Mouse (Mus musculus) megakaryocyte, embryonic 14.5 days (primary cell): ENCODE measurements at regions not wholly inside any gene's neighbourhood (a gene's known extent, or its start where the extent isn't known, plus 50 kb on each side); places are given as distances from the start of the nearest gene placed in this dataset.

ENCODE experiments used
- H3K27me3 ChIP-seq: replicated peaks from 2 replicates; pipeline ENCODE3; 2012; ENCODE audit warnings: inconsistent platforms
- H3K36me3 ChIP-seq: replicated peaks from 2 replicates; pipeline ENCODE3; 2012; ENCODE audit warnings: low read length, inconsistent platforms, mixed read lengths
- H3K4me1 ChIP-seq: 2 replicates; pipeline ENCODE4 v1.6.1; 2012; ENCODE audit warnings: inconsistent platforms
- H3K4me3 ChIP-seq: replicated peaks from 2 replicates; pipeline ENCODE3; 2012; ENCODE audit warnings: moderate library complexity, mild to moderate bottlenecking, inconsistent platforms
- H3K9me3 ChIP-seq: 2 replicates; pipeline ENCODE4 v1.6.1; 2012; ENCODE audit warnings: inconsistent platforms
- FLI1 ChIP-seq: IDR thresholded peaks from 2 replicates; pipeline ENCODE4 v1.6.1; 2012; ENCODE audit warnings: low read length, inconsistent platforms, mixed read lengths
- GATA1 ChIP-seq: IDR thresholded peaks from 3 replicates; pipeline ENCODE4 v1.6.1; 2012; ENCODE audit warnings: mixed read lengths, low read length, inconsistent platforms, borderline replicate concordance

GRCm38 (mm10) chr6:94946352-94946900 lies 170.6 kb upstream of the Kbtbd8 start:
- H3K9me3 ChIP-seq: no peaks in the 10 kb centered on the region
- H3K4me3 ChIP-seq: no peak overlapping the region
- H3K27me3 ChIP-seq: peaks cover 6% of the 10 kb centered on the region
- TF ChIP-seq FLI1 (no peak), GATA1 (no peak)
- H3K4me1 ChIP-seq: no peaks in the 10 kb centered on the region
- no peaks in the 10 kb centered on the region for H3K36me3 ChIP-seq

GRCm38 (mm10) chr6:94945715-94946114 lies 171.3 kb upstream of the Kbtbd8 start:
- no peaks in the 10 kb centered on the region for H3K9me3 ChIP-seq
- H3K27me3 ChIP-seq: peaks cover 8% of the 10 kb centered on the region
- H3K4me3 ChIP-seq: no peak overlapping the region
- no peak for TF ChIP-seq FLI1
- TF ChIP-seq GATA1: no peak
- no peaks in the 10 kb centered on the region for H3K4me1 ChIP-seq
- H3K36me3 ChIP-seq: no peaks in the 10 kb centered on the region

GRCm38 (mm10) chr6:94944196-94944595 lies 172.8 kb upstream of the Kbtbd8 start:
- Histone ChIP-seq H3K27me3 (peaks cover 8% of the 10 kb centered on the region), H3K4me3 (no peak overlapping the region), H3K9me3 (0 out of 2 replicates have a peak, but pooled peaks cover 5% of the 10 kb centered on the region), H3K36me3 (no peaks in the 10 kb centered on the region), H3K4me1 (no peaks in the 10 kb centered on the region)
- TF ChIP-seq FLI1 (no peak), GATA1 (no peak)

- no peaks in the 10 kb centered on the region for H3K4me1 ChIP-seq
- H3K4me3 ChIP-seq: no peak overlapping the region
- no peaks in the 10 kb centered on the region for H3K36me3 ChIP-seq
- H3K27me3 ChIP-seq: peaks cover 4% of the 10 kb centered on the region
- no peak for TF ChIP-seq GATA1
- TF ChIP-seq FLI1: no peak
- H3K9me3 ChIP-seq: peaks cover 17% of the 10 kb centered on the region; the same call in 1 of the 2 replicates
Observed at GRCm38 (mm10) chr6:94938949-94939348, 178.1 kb upstream of the Kbtbd8 start.

- H3K27me3 ChIP-seq: peaks cover 5% of the 10 kb centered on the region
- no peak overlapping the region for H3K4me3 ChIP-seq
- no peak for TF ChIP-seq GATA1
- no peak for TF ChIP-seq FLI1
- no peaks in the 10 kb centered on the region for H3K4me1 ChIP-seq
- H3K36me3 ChIP-seq: no peaks in the 10 kb centered on the region
- peaks cover 17% of the 10 kb centered on the region; the same call in 1 of the 2 replicates for H3K9me3 ChIP-seq
Observed at GRCm38 (mm10) chr6:94936206-94936605, 180.8 kb upstream of the Kbtbd8 start.

GRCm38 (mm10) chr6:94935706-94936105 lies 181.3 kb upstream of the Kbtbd8 start:
- Histone ChIP-seq H3K36me3 (no peaks in the 10 kb centered on the region), H3K27me3 (peaks cover 7% of the 10 kb centered on the region), H3K4me3 (no peak overlapping the region), H3K9me3 (peaks cover 17% of the 10 kb centered on the region; the same call in 1 of the 2 replicates), H3K4me1 (no peaks in the 10 kb centered on the region)
- TF ChIP-seq FLI1 (no peak), GATA1 (no peak)

GRCm38 (mm10) chr6:94927811-94928210 lies 189.2 kb upstream of the Kbtbd8 start:
- TF ChIP-seq GATA1: no peak
- TF ChIP-seq FLI1: no peak
- no peak overlapping the region for H3K4me3 ChIP-seq
- H3K9me3 ChIP-seq: peaks cover 3% of the 10 kb centered on the region; the same call in 1 of the 2 replicates
- peaks cover 7% of the 10 kb centered on the region for H3K27me3 ChIP-seq
- H3K36me3 ChIP-seq: no peaks in the 10 kb centered on the region
- peaks cover 4% of the 10 kb centered on the region; the same call in 1 of the 2 replicates for H3K4me1 ChIP-seq

- peaks cover 4% of the 10 kb centered on the region; the same call in 1 of the 2 replicates for H3K4me1 ChIP-seq
- peaks cover 3% of the 10 kb centered on the region; the same call in 1 of the 2 replicates for H3K9me3 ChIP-seq
- H3K27me3 ChIP-seq: peaks cover 5% of the 10 kb centered on the region
- TF ChIP-seq FLI1 (no peak), GATA1 (no peak)
- H3K4me3 ChIP-seq: no peak overlapping the region
- H3K36me3 ChIP-seq: no peaks in the 10 kb centered on the region
Observed at GRCm38 (mm10) chr6:94926652-94927211, 190.3 kb upstream of the Kbtbd8 start.

GRCm38 (mm10) chr6:94925408-94925807 lies 191.6 kb upstream of the Kbtbd8 start:
- H3K4me3 ChIP-seq: no peak overlapping the region
- H3K4me1 ChIP-seq: peaks cover 8% of the 10 kb centered on the region; the same call in 1 of the 2 replicates
- peaks cover 5% of the 10 kb centered on the region; the same call in 1 of the 2 replicates for H3K9me3 ChIP-seq
- H3K36me3 ChIP-seq: no peaks in the 10 kb centered on the region
- no peaks in the 10 kb centered on the region for H3K27me3 ChIP-seq
- TF ChIP-seq GATA1 (no peak), FLI1 (no peak)

GRCm38 (mm10) chr6:94924338-94925039 lies 192.6 kb upstream of the Kbtbd8 start:
- peaks cover 1% of the 10 kb centered on the region for H3K27me3 ChIP-seq

More at GRCm38 (mm10) chr6:94924338-94925039, 192.6 kb upstream of the Kbtbd8 start:
- H3K4me3 ChIP-seq: no peak overlapping the region
- no peaks in the 10 kb centered on the region for H3K36me3 ChIP-seq
- peaks cover 9% of the 10 kb centered on the region; the same call in 1 of the 2 replicates for H3K9me3 ChIP-seq
- peaks cover 12% of the 10 kb centered on the region for H3K4me1 ChIP-seq
- no peak for TF ChIP-seq GATA1
- TF ChIP-seq FLI1: no peak
